8 mouse cellular contexts compared by ENCODE assay signal in the genomic region with DNA sequence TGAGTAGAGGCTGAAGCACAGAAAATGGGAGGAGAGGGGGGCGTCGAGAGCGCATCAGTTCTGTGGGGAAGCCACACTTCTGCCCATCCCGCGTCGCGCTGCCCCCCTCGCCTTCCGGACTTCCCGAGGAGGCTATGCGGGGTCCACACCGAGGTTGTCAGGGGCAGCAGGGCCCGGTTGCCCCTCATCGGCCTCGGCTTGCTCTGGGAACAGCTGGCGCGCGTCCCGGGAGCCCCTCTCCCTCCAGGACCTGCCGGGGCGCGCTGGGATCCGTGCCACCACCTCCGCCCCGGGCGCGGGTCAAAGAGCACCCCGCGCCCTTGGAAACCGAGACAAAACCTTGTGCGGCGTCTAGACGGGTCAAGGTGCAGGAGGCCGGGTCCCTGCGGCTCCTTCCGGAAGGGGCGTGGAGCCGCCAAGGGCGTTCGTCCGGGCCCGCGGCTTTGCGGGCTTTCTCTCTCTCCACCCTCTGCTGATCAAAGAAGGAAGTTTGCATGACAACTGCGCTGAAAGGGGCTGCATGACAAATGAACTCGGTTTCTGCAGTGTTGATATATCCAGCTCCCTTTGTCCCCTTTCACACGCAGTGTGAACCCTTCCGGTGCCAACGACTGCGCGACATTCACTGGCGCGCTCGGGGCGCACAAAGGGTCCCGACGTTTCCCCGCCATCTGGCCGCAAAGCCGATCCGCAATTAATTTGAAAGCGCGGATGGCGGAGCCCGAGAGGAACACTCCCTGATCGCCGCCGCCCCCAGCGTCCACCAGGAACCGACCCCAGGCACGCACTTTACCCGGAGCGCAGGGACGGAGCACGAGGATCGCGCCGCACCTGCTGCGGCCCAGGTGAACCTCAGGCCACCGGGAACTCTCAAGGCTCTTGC. TPM values are rescaled to one million over a fixed set of nuclear protein-coding genes. Genes with fewer than 3 reads are reported as not detected.
DNase-seq lines count a peak whose midpoint lies in the region; ATAC-seq and TF ChIP-seq lines count a peak whose summit lies in the region.

No protein-coding gene starts in this region.

- H3K9me3 ChIP-seq in heart, embryonic 12.5 days (replicated peaks), result no peaks in the 10 kb centered on the region
- no peaks in the 10 kb centered on the region for H3K9me3 ChIP-seq in hindbrain, embryonic 14.5 days (ENCODE audit: control insufficient read depth, low read length)
- H3K9me3 ChIP-seq in liver, embryonic 11.5 days (ENCODE audit: control insufficient read depth, low read length), result no peaks in the 10 kb centered on the region

- no peak; the same call in 1 of the 2 replicates for TF ChIP-seq CTCF in small intestine, adult 2 months (IDR thresholded peaks at IDR 0.05; ENCODE audit: extremely low read depth, insufficient read length, insufficient replicate concordance, low read depth, low read length)

- no peak for TF ChIP-seq POLR2A in small intestine, adult 2 months (IDR thresholded peaks at IDR 0.05; ENCODE audit: low read depth, low read length)

- peak overlapping the region; percentile 48 for H3K4me3 ChIP-seq in heart, embryonic 12.5 days
- H3K4me3 ChIP-seq in hindbrain, embryonic 14.5 days (replicated peaks; ENCODE audit: low read length), result peak overlapping the region; percentile 42
- peak overlapping the region; percentile 43 for H3K4me3 ChIP-seq in liver, embryonic 11.5 days (ENCODE audit: low read depth, low read length)
- peak overlapping the region; percentile 69 for H3K4me3 ChIP-seq in small intestine, adult 2 months (ENCODE audit: low read depth, low read length)

- peaks cover 11% of the 10 kb centered on the region for H3K4me1 ChIP-seq in heart, embryonic 12.5 days (replicated peaks)
- peaks cover 11% of the 10 kb centered on the region for H3K4me1 ChIP-seq in hindbrain, embryonic 14.5 days (replicated peaks; ENCODE audit: control insufficient read depth, insufficient read depth, low read length)
- no peaks in the 10 kb centered on the region; the same call in 1 of the 2 replicates for H3K4me1 ChIP-seq in liver, embryonic 11.5 days (replicated peaks; ENCODE audit: control insufficient read depth, insufficient read depth, low read length)
- peaks cover 2% of the 10 kb centered on the region; the same call in 1 of the 2 replicates for H3K4me1 ChIP-seq in small intestine, adult 2 months (ENCODE audit: control insufficient read depth, insufficient read depth, insufficient read length, low read length)

- DNase-seq in heart, postnatal 4 days, result no peak
- DNase-seq in cerebellum, postnatal 25 days, result peak; percentile 81 to 85
- peak; percentile 59 for DNase-seq in hindbrain, embryonic 14.5 days (ENCODE audit: low spot score)
- peak; percentile 38 for DNase-seq in liver, embryonic 11.5 days (ENCODE audit: low spot score)
- DNase-seq in spleen, postnatal 10 days (ENCODE audit: low spot score in 2 of 2), result no peak
- no peak for DNase-seq in thymus, postnatal 25 days

- no peak for ATAC-seq in heart, embryonic 12.5 days (ENCODE audit: insufficient number of reproducible peaks, low FRiP score)
- ATAC-seq in hindbrain, embryonic 14.5 days (ENCODE audit: low FRiP score), result peak; percentile 76
- ATAC-seq in liver, embryonic 11.5 days (replicated peaks; ENCODE audit: low FRiP score), result no peak

- under 1% methylated on average over 79 of the region's 80 CpGs for WGBS in heart, embryonic 12.5 days
- WGBS in hindbrain, embryonic 14.5 days, result under 1% methylated on average over 80 of the region's 80 CpGs
- WGBS in liver, embryonic 11.5 days, result under 1% methylated on average over 77 of the region's 80 CpGs
- WGBS in small intestine, adult 2 months, result 1% methylated on average over 80 of the region's 80 CpGs

- H3K4me2 ChIP-seq in heart, embryonic 12.5 days, result peak overlapping the region; percentile 69
- H3K4me2 ChIP-seq in hindbrain, embryonic 14.5 days (replicated peaks), result peak overlapping the region; percentile 65
- H3K4me2 ChIP-seq in liver, embryonic 11.5 days, result peak overlapping the region; percentile 63

- H3K9ac ChIP-seq in heart, embryonic 12.5 days, result no peak overlapping the region; the same call in 1 of the 2 replicates
- peak overlapping the region; percentile 57 for H3K9ac ChIP-seq in hindbrain, embryonic 14.5 days
- no peak overlapping the region for H3K9ac ChIP-seq in liver, embryonic 11.5 days (ENCODE audit: low read depth, low read length)

- peaks cover 86% of the 10 kb centered on the region for H3K27me3 ChIP-seq in heart, embryonic 12.5 days (replicated peaks)
- H3K27me3 ChIP-seq in hindbrain, embryonic 14.5 days (ENCODE audit: control insufficient read depth, insufficient read depth, low read length), result peaks cover 68% of the 10 kb centered on the region
- peaks cover 74% of the 10 kb centered on the region for H3K27me3 ChIP-seq in liver, embryonic 11.5 days (replicated peaks; ENCODE audit: control insufficient read depth, insufficient read depth, low read length)
- H3K27me3 ChIP-seq in small intestine, adult 2 months (ENCODE audit: control insufficient read depth, insufficient read depth, low read length), result peaks cover 34% of the 10 kb centered on the region

- no peak overlapping the region for H3K27ac ChIP-seq in heart, embryonic 12.5 days (ENCODE audit: poor library complexity, severe bottlenecking)
- peak overlapping the region; percentile 78 for H3K27ac ChIP-seq in hindbrain, embryonic 14.5 days
- H3K27ac ChIP-seq in liver, embryonic 11.5 days (ENCODE audit: low read depth, low read length), result no peak overlapping the region
- no peak overlapping the region; the same call in 1 of the 2 replicates for H3K27ac ChIP-seq in small intestine, adult 2 months (ENCODE audit: insufficient read depth, low read depth, low read length)

- no peaks in the 10 kb centered on the region for H3K36me3 ChIP-seq in heart, embryonic 12.5 days
- no peaks in the 10 kb centered on the region for H3K36me3 ChIP-seq in hindbrain, embryonic 14.5 days (replicated peaks; ENCODE audit: control insufficient read depth, insufficient read depth)
- no peaks in the 10 kb centered on the region for H3K36me3 ChIP-seq in liver, embryonic 11.5 days (ENCODE audit: control insufficient read depth, insufficient read depth, low read length)
- H3K36me3 ChIP-seq in small intestine, adult 2 months (ENCODE audit: control insufficient read depth, insufficient read depth, low read length), result no peaks in the 10 kb centered on the region

RNA-seq across cellular contexts. Expression of a gene that starts 35.8 kb away (rescaled TPM):
- 0.10 and 0.12 TPM in 2 replicates for polyA plus RNA-seq in heart, embryonic 12.5 days (2016; fragmentation: Nextera tagmentation; extraction: Ambion mirVana)
- not detected for total RNA-seq in heart, postnatal 4 days (2021)
- 2.3 and 30.6 TPM in 2 replicates for polyA plus RNA-seq in hindbrain, embryonic 14.5 days (2014; fragmentation: Nextera tagmentation; extraction: Ambion mirVana)
- polyA plus RNA-seq in liver, embryonic 11.5 days (2014; fragmentation: Nextera tagmentation; extraction: Ambion mirVana), result 0.13 and 0.16 TPM in 2 replicates
- 2.0 and 2.3 TPM in 2 replicates for polyA plus RNA-seq in small intestine, adult 2 months (2012; rRNA removed)

RNA-seq across cellular contexts. Expression of a gene that starts 44.3 kb away (rescaled TPM):
- polyA plus RNA-seq in heart, embryonic 12.5 days (2016; fragmentation: Nextera tagmentation; extraction: Ambion mirVana), result not detected in 2 replicates
- not detected for total RNA-seq in heart, postnatal 4 days (2021)
- 0.07 and 0.98 TPM in 2 replicates for polyA plus RNA-seq in hindbrain, embryonic 14.5 days (2014; fragmentation: Nextera tagmentation; extraction: Ambion mirVana)
- polyA plus RNA-seq in liver, embryonic 11.5 days (2014; fragmentation: Nextera tagmentation; extraction: Ambion mirVana), result not detected in 2 replicates
- polyA plus RNA-seq in small intestine, adult 2 months (2012; rRNA removed), result not detected in 2 replicates

Comparison
In these comparisons a context has a peak if more than half of its experiments do, and no peak if none do; other contexts are left out.
1. DNase-seq: peak in cerebellum, postnatal 25 days (2 of 2), hindbrain, embryonic 14.5 days (single experiment) and liver, embryonic 11.5 days (single experiment); none in heart, postnatal 4 days (single experiment), spleen, postnatal 10 days (0 of 2) and thymus, postnatal 25 days (single experiment).
2. Peak in every context shown above with its lines, with median percentiles within 50 percentile points of each other: H3K4me2 ChIP-seq and H3K4me3 ChIP-seq.